Mouse (Mus musculus): ENCODE data around the gene Aym1. TPM values are rescaled to one million over a fixed set of nuclear protein-coding genes. Genes with fewer than 3 reads are reported as not detected.

Aym1 gene
- polyA plus RNA-seq, 1 experiment: not detected

DNA sequence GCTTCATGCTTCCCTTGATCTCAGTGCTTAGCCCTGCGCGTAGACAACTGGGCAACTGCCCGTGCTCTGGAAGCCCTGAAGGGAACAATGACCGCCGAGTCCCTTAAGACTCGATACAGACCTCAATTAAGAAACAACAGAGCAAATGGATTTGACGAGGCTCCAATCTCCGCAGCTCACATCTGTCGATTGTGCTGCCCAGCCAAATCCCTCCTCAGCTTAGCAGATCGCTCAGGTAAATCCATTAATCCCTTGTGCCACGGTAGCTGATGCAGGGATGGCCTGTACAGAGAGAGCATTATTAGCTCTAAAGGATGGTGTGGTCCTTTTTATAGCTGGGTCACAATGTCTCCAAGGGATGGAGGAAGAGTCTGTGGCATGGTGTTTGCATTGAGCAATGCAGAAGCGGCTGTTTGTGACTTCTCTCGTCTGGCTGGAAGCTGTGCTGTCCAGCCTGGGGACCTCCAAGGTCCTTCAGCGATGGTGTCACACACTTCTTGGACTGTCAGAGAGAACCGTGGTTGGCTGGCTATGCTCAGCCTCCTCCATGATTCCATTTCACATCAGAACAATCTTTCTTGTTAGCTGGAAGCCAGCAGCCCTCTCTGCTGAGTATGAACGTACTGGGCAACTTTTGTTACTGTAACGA lies 39.3 kb downstream of the Aym1 start:
- TF ChIP-seq CTCF (IDR thresholded peaks at IDR 0.05; ENCODE audit: borderline replicate concordance, insufficient read depth, low read depth, low read length) (no peak), POLR2A (IDR thresholded peaks at IDR 0.05; ENCODE audit: borderline replicate concordance, insufficient read depth, low read length) (no peak)
- WGBS: 80% methylated on average over 17 of the region's 17 CpGs

DNA sequence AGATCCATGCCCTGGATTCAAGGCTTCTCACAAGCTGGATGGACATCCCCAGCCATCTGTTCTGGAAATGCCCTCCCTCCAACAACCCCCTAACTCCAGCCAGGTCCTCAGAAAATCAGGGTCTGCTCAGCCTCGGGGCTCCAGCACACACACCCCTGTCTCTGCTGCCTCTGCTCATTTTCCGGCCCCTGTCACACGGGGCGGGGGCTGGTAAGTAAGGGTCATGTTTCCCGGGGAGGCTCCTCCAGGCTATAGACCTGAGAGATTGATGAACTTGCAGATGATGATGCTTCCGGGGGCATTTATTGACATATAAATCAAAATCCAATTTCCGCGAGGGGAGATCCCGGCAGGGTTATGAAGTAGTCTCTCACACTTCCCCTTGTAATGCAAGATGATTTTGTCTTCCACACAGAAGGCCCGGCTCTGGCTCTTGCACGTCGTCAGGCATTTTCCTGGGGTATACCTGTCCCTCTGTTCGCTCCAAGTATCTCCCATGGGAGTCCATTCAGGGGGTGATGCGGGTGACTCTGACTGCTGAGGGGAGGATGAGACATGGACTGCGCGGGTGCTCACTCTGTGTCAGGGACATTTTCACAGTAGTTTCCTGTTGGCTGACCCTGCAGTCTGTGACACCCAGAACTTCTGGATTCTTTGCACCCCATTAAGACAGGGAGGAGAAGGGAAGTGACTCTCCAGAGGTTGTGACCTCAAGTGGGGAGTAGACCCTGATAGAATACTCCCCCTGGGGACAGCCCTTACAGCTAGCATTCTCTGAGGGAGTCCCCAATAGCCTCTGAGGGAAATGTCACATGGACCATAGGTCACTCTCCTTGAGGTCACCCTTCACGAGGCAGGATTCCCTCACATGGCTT lies 40.6 kb downstream of the Aym1 start:
- H3K4me3 ChIP-seq (replicated peaks; ENCODE audit: insufficient read depth, low read depth, low read length): no peak overlapping the region
- TF ChIP-seq POLR2A (IDR thresholded peaks at IDR 0.05; ENCODE audit: borderline replicate concordance, insufficient read depth, low read length): no peak
- no peak for TF ChIP-seq CTCF (IDR thresholded peaks at IDR 0.05; ENCODE audit: borderline replicate concordance, insufficient read depth, low read depth, low read length)
- no peak for DNase-seq
- peaks cover 16% of the 10 kb centered on the region for H3K4me1 ChIP-seq (ENCODE audit: control insufficient read depth, insufficient read depth, low read length)
- no peak overlapping the region for H3K27ac ChIP-seq (ENCODE audit: insufficient read depth, low read length)
- H3K27me3 ChIP-seq (ENCODE audit: control insufficient read depth, insufficient read depth, low read length): no peaks in the 10 kb centered on the region
- 85% methylated on average over 17 of the region's 17 CpGs for WGBS

More for the DNA sequence above, 39.3 kb downstream of the Aym1 start:
- no peak for DNase-seq
- Histone ChIP-seq H3K27me3 (ENCODE audit: control insufficient read depth, insufficient read depth, low read length) (no peaks in the 10 kb centered on the region), H3K4me1 (ENCODE audit: control insufficient read depth, insufficient read depth, low read length) (peaks cover 16% of the 10 kb centered on the region), H3K4me3 (replicated peaks; ENCODE audit: insufficient read depth, low read depth, low read length) (no peak overlapping the region), H3K27ac (ENCODE audit: insufficient read depth, low read length) (no peak overlapping the region)

DNA sequence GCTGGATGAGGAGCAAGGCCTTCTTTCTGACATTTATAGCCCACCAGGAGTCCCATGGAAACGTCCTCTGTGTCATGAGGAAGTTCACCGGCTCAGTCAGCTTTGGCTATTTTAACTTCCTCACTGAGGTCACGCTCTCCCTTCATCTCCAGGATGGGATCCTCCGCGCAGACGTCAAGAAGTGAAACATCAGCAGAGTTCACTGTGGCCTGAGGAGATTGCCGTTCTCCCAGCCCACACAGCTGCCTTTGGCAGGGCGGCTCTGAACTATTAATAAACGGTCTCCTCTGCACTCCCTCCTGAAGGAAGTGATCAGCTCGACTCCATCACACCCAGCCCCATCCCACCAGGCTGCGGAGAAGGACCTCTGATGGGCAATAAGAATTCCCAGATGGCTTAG lies 45.6 kb downstream of the Aym1 start:
- TF ChIP-seq CTCF (IDR thresholded peaks at IDR 0.05; ENCODE audit: borderline replicate concordance, insufficient read depth, low read depth, low read length): no peak
- TF ChIP-seq POLR2A (IDR thresholded peaks at IDR 0.05; ENCODE audit: borderline replicate concordance, insufficient read depth, low read length): no peak
- Histone ChIP-seq H3K4me3 (replicated peaks; ENCODE audit: insufficient read depth, low read depth, low read length) (no peak overlapping the region), H3K27ac (ENCODE audit: insufficient read depth, low read length) (no peak overlapping the region), H3K4me1 (ENCODE audit: control insufficient read depth, insufficient read depth, low read length) (peaks cover 8% of the 10 kb centered on the region; the same call in 1 of the 2 replicates), H3K27me3 (ENCODE audit: control insufficient read depth, insufficient read depth, low read length) (no peaks in the 10 kb centered on the region)
- WGBS: 70% methylated on average over 11 of the region's 11 CpGs
- DNase-seq: no peak

DNA sequence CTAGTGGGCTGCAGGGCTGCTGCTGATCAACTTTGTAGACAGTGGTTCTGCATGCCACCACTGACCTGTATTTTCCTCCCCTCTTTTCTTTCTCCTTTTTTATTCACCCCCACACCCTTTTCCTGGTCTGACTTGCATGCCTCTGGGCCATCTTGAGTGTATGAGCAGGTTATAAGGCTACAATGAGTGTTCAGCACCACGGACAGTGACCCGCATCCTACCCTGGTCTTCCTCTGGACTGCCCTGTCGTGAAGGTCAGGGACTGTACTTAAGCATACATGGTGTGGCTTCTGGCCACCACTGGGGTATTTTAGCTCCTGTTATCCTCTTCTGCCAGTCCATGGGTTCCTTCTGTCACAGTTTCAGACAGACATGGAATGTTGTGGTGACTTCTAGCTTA lies 50.3 kb downstream of the Aym1 start:
- Histone ChIP-seq H3K4me3 (replicated peaks; ENCODE audit: insufficient read depth, low read depth, low read length) (no peak overlapping the region), H3K27ac (ENCODE audit: insufficient read depth, low read length) (no peak overlapping the region), H3K4me1 (ENCODE audit: control insufficient read depth, insufficient read depth, low read length) (no peaks in the 10 kb centered on the region), H3K27me3 (ENCODE audit: control insufficient read depth, insufficient read depth, low read length) (no peaks in the 10 kb centered on the region)
- WGBS: 53% methylated on average over 3 of the region's 3 CpGs
- TF ChIP-seq POLR2A (IDR thresholded peaks at IDR 0.05; ENCODE audit: borderline replicate concordance, insufficient read depth, low read length) (no peak), CTCF (IDR thresholded peaks at IDR 0.05; ENCODE audit: borderline replicate concordance, insufficient read depth, low read depth, low read length) (no peak)
- DNase-seq: no peak

Other genes starting within 250 kb of the Aym1 start
- gene 2900026A02Rik, start 136.1 kb upstream of the Aym1 start, polyA plus RNA-seq (2012; rRNA removed): 4.9 and 5.2 TPM in 2 replicates
- 0.10 and 0.18 TPM in 2 replicates for gene Tmem211, start 130.4 kb upstream of the Aym1 start, polyA plus RNA-seq (2012; rRNA removed)
- 73.9 and 77.7 TPM in 2 replicates for gene Sgsm1, start 46.5 kb upstream of the Aym1 start, polyA plus RNA-seq (2012; rRNA removed)
- 113 and 136 TPM in 2 replicates for gene Wscd2, start 133.0 kb downstream of the Aym1 start, polyA plus RNA-seq (2012; rRNA removed)